9 mouse cellular contexts compared by ENCODE assay signal in the genomic region with DNA sequence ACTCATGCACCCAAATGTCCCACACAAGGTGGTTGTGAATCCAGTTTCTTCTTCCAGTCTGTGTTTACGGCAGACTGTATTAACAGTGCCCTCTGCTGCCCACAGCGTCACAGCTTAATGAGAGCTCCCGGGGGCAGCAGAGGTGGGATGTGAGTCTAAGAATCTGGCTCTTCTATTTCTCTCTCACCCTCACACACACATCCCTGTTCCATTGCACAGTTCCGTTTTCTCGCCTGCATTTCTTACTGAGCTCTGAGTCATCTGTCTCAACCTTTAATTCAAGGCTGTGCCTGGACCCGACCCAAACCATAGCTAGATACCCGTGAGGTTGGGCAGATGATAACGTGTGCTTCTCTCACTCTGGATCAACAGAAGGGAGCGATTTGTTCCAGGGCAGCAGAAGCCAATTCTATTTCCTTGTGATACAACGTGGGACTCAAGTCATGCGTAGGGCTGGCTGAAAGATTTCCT. TPM values are rescaled to one million over a fixed set of nuclear protein-coding genes. Genes with fewer than 3 reads are reported as not detected.
DNase-seq lines count a peak whose midpoint lies in the region; ATAC-seq and TF ChIP-seq lines count a peak whose summit lies in the region.
"Had no signal": no experiment of that assay in that cellular context is flagged by ENCODE, and none has a peak within 500 bp of the region (broad histone marks: within the 10 kb centered on the region; RNA-seq: fewer than 3 reads in every experiment).

No protein-coding gene starts in this region.

- no peak overlapping the region for H3K4me3 ChIP-seq in heart, adult 2 months
- H3K4me3 ChIP-seq in heart, embryonic 12.5 days: no peak overlapping the region
- H3K4me3 ChIP-seq in left cerebral cortex, adult 2 months: no peak overlapping the region
- H3K4me3 ChIP-seq in lung, postnatal 0 days (ENCODE audit: low read depth, low read length): no peak overlapping the region

- no peak for TF ChIP-seq EP300 in heart, adult 2 months (IDR thresholded peaks at IDR 0.05; ENCODE audit: insufficient read depth, low read depth, low read length)
- TF ChIP-seq EP300 in lung, postnatal 0 days (IDR thresholded peaks at IDR 0.05): no peak

- peak overlapping the region; percentile 4 for H3K27ac ChIP-seq in heart, adult 2 months
- H3K27ac ChIP-seq in heart, embryonic 12.5 days (ENCODE audit: poor library complexity, severe bottlenecking): no peak overlapping the region
- H3K27ac ChIP-seq in left cerebral cortex, adult 2 months: no peak overlapping the region
- H3K27ac ChIP-seq in lung, postnatal 0 days (ENCODE audit: low read length): no peak overlapping the region

- no peak overlapping the region for H3K9ac ChIP-seq in heart, adult 2 months (ENCODE audit: low read depth, low read length)
- H3K9ac ChIP-seq in heart, embryonic 12.5 days: no peak overlapping the region
- no peak overlapping the region for H3K9ac ChIP-seq in lung, postnatal 0 days (replicated peaks; ENCODE audit: low read depth)

- no peaks in the 10 kb centered on the region for H3K9me3 ChIP-seq in heart, embryonic 12.5 days (replicated peaks)
- H3K9me3 ChIP-seq in lung, postnatal 0 days (ENCODE audit: low read length): no peaks in the 10 kb centered on the region

- 29% methylated on average over 11 of the region's 11 CpGs for WGBS in heart, adult 2 months
- WGBS in heart, embryonic 12.5 days: 51% methylated on average over 11 of the region's 11 CpGs
- WGBS in lung, postnatal 0 days: 56% methylated on average over 11 of the region's 11 CpGs

- no peaks in the 10 kb centered on the region for H3K27me3 ChIP-seq in heart, adult 2 months (ENCODE audit: control insufficient read depth, insufficient read depth, low read length)
- no peaks in the 10 kb centered on the region for H3K27me3 ChIP-seq in heart, embryonic 12.5 days (replicated peaks)
- H3K27me3 ChIP-seq in lung, postnatal 0 days (replicated peaks; ENCODE audit: insufficient read depth, low read length): no peaks in the 10 kb centered on the region

- H3K4me1 ChIP-seq in heart, adult 2 months (ENCODE audit: control insufficient read depth, insufficient read depth, low read length): peaks cover 2% of the 10 kb centered on the region; the same call in 1 of the 2 replicates
- H3K4me1 ChIP-seq in heart, embryonic 12.5 days (replicated peaks): 0 out of 2 replicates have a peak, but pooled peaks cover 5% of the 10 kb centered on the region
- H3K4me1 ChIP-seq in lung, postnatal 0 days (ENCODE audit: insufficient read depth, low read depth, low read length): no peaks in the 10 kb centered on the region

- TF ChIP-seq POLR2A in heart, adult 2 months (IDR thresholded peaks at IDR 0.05; ENCODE audit: insufficient read depth, low read depth, low read length): no peak

- no peaks in the 10 kb centered on the region for H3K36me3 ChIP-seq in heart, adult 2 months (ENCODE audit: control insufficient read depth, insufficient read depth, low read length)
- H3K36me3 ChIP-seq in heart, embryonic 12.5 days: no peaks in the 10 kb centered on the region
- no peaks in the 10 kb centered on the region for H3K36me3 ChIP-seq in lung, postnatal 0 days (ENCODE audit: insufficient read depth, low read length)

- no peak overlapping the region for H3K4me2 ChIP-seq in heart, embryonic 12.5 days
- no peak overlapping the region for H3K4me2 ChIP-seq in lung, postnatal 0 days (replicated peaks; ENCODE audit: low read depth, low read length)

- intact Hi-C loops in heart, adult 2 months (cut with DNase I): loop anchor here (5.0 to 10.0 kb wide), 2 partner anchors 302 to 340 kb away; no protein-coding TSS in a partner anchor
- intact Hi-C loops in left cerebral cortex, adult 2 months (cut with DNase I): loop anchor here (5.0 kb wide), 1 partner anchor 305 kb away; no protein-coding TSS in a partner anchor

- peak; percentile 71 for TF ChIP-seq CTCF in heart, adult 2 months (IDR thresholded peaks at IDR 0.05)
- TF ChIP-seq CTCF in left cerebral cortex, adult 2 months (IDR thresholded peaks at IDR 0.05): peak; percentile 44
- no peak; the same call in 1 of the 2 replicates for TF ChIP-seq CTCF in lung, postnatal 0 days (IDR thresholded peaks at IDR 0.05)

- H3K79me2 ChIP-seq in heart, adult 2 months (replicated peaks; ENCODE audit: control insufficient read depth, insufficient read depth, low read length): no peaks in the 10 kb centered on the region

- peak; percentile 30 to 41 for DNase-seq in heart, adult 2 months
- peak; percentile 79 for DNase-seq in adrenal gland, adult 8-10 months
- peak; percentile 26 to 41 for DNase-seq in frontal cortex, postnatal 14 days (ENCODE audit: low spot score in 2 of 2)
- peak; percentile 33 to 42 for DNase-seq in left cerebral cortex, adult 2 months (ENCODE audit: extremely low spot score in 1 of 2, low spot score in 2 of 2)
- no peak for DNase-seq in thymus, postnatal 0 days (ENCODE audit: low spot score)
- no peak for DNase-seq in lung, postnatal 0 days (ENCODE audit: low spot score)
- no peak for DNase-seq in kidney, postnatal 36 days

- ATAC-seq in heart, embryonic 12.5 days (ENCODE audit: insufficient number of reproducible peaks, low FRiP score): no peak
- no peak for ATAC-seq in lung, postnatal 0 days
- ATAC-seq: Patski had no signal

RNA-seq across cellular contexts. Expression of a gene that starts 46.3 kb away (rescaled TPM):
- total RNA-seq in heart, adult 2 months (2021): 100 to 1,000 TPM; 162 to 163 TPM
- polyA plus RNA-seq in heart, adult 2 months (2012; rRNA removed): 172 and 217 TPM in 2 replicates
- 44.4 and 46.6 TPM in 2 replicates for polyA plus RNA-seq in heart, embryonic 12.5 days (2016; fragmentation: Nextera tagmentation; extraction: Ambion mirVana)
- total RNA-seq in adrenal gland, adult 8-10 months (2022): 10 to 100 TPM in 1 of 4 experiments, 1 to 10 TPM in 3; 6.9 to 11.9 (median 7.5) TPM
- 10 to 100 TPM; 69.9 to 74.8 TPM for total RNA-seq in left cerebral cortex, adult 2 months (2021)
- polyA plus RNA-seq in thymus, postnatal 0 days (2015; fragmentation: Nextera tagmentation; extraction: Ambion mirVana): 3.0 TPM in 2 replicates
- polyA plus RNA-seq in lung, postnatal 0 days (2015; fragmentation: Nextera tagmentation; extraction: Ambion mirVana): 8.6 and 9.6 TPM in 2 replicates

Comparison
In these comparisons a context has a peak if more than half of its experiments do, and no peak if none do; other contexts are left out.
1. DNase-seq: peak in heart, adult 2 months (2 of 2), adrenal gland, adult 8-10 months (single experiment), frontal cortex, postnatal 14 days (2 of 2) and left cerebral cortex, adult 2 months (2 of 2); none in thymus, postnatal 0 days (single experiment), lung, postnatal 0 days (single experiment) and kidney, postnatal 36 days (0 of 2).